Mouse (Mus musculus): ENCODE measurements around the gene Snd1.

- TF ChIP-seq POLR2A (IDR thresholded peaks at IDR 0.05; ENCODE audit: low read depth, low read length) (no peak), TCF12 (IDR thresholded peaks at IDR 0.05; ENCODE audit: low read depth, low read length) (no peak), MAX (IDR thresholded peaks at IDR 0.05; ENCODE audit: low read length) (no peak), ELF1 (IDR thresholded peaks at IDR 0.05; ENCODE audit: low read depth, low read length) (no peak), IRF4 (IDR thresholded peaks at IDR 0.05; ENCODE audit: low read depth, low read length) (no peak), CTCF (conservative IDR thresholded peaks at IDR 0.05 in 1 of 2, IDR thresholded peaks at IDR 0.05 in 1 of 2; ENCODE audit: low read depth in 2 of 2, low read length in 2 of 2) (peak; percentile 54 to 65; a peak in 3 of 4 replicates), USF1 (IDR thresholded peaks at IDR 0.05; ENCODE audit: low read depth, low read length) (no peak), ZKSCAN1 (IDR thresholded peaks at IDR 0.05; ENCODE audit: borderline replicate concordance, low read depth, low read length) (no peak), HCFC1 (IDR thresholded peaks at IDR 0.05; ENCODE audit: low read depth, low read length) (no peak), MEF2A (IDR thresholded peaks at IDR 0.05; ENCODE audit: borderline replicate concordance, low read depth, low read length) (no peak), UBTF (IDR thresholded peaks at IDR 0.05; ENCODE audit: low read depth, low read length) (no peak), ETS1 (conservative IDR thresholded peaks at IDR 0.05; ENCODE audit: low read depth, low read length) (no peak)
These were observed 480.6 kb downstream of the Snd1 start for GRCm38 (mm10) chr6:28955581-28955980.
